Mouse (Mus musculus): ENCODE data around the gene Cdx2. TPM values are rescaled to one million over a fixed set of nuclear protein-coding genes. Genes with fewer than 3 reads are reported as not detected.
A peak's percentile ranks its signal among the peaks of the same experiment; 100 is the strongest.

The Cdx2 gene
- polyA plus RNA-seq, 1 experiment from 2014 or later = not detected

- no peak overlapping the region for H3K4me2 ChIP-seq
- ATAC-seq (ENCODE audit: insufficient read depth) = no peak
- H3K9me3 ChIP-seq (ENCODE audit: low read depth, low read length) = no peaks in the 10 kb centered on the region
- H3K9ac ChIP-seq = no peak overlapping the region
- H3K36me3 ChIP-seq (ENCODE audit: insufficient read depth) = no peaks in the 10 kb centered on the region
- no peak for DNase-seq
- no peaks in the 10 kb centered on the region for H3K4me1 ChIP-seq (ENCODE audit: insufficient read depth)
- no peak overlapping the region for H3K4me3 ChIP-seq (ENCODE audit: low read depth, low read length)
- no peak for TF ChIP-seq CTCF (IDR thresholded peaks at IDR 0.05; ENCODE audit: low read depth)
- 1% methylated on average over 48 of the region's 48 CpGs for WGBS
- H3K27me3 ChIP-seq (ENCODE audit: insufficient read depth, low read length) = peaks cover 100% of the 10 kb centered on the region
- H3K27ac ChIP-seq (ENCODE audit: low read depth) = no peak overlapping the region
Observed at GRCm38 (mm10) chr5:147274174-147275141, 32.6 kb downstream of the Cdx2 start.

- TF ChIP-seq CTCF (IDR thresholded peaks at IDR 0.05; ENCODE audit: low read depth) = no peak
- Histone ChIP-seq H3K36me3 (ENCODE audit: insufficient read depth) (no peaks in the 10 kb centered on the region), H3K9me3 (ENCODE audit: low read depth, low read length) (no peaks in the 10 kb centered on the region), H3K4me3 (ENCODE audit: low read depth, low read length) (no peak overlapping the region), H3K4me1 (ENCODE audit: insufficient read depth) (no peaks in the 10 kb centered on the region), H3K27me3 (ENCODE audit: insufficient read depth, low read length) (peaks cover 99% of the 10 kb centered on the region), H3K27ac (ENCODE audit: low read depth) (no peak overlapping the region), H3K9ac (no peak overlapping the region), H3K4me2 (no peak overlapping the region)
- WGBS = under 1% methylated on average over 10 of the region's 10 CpGs
- ATAC-seq (ENCODE audit: insufficient read depth) = no peak
- DNase-seq = no peak
Observed at GRCm38 (mm10) chr5:147272808-147273345, 34.2 kb downstream of the Cdx2 start.

- Histone ChIP-seq H3K4me1 (ENCODE audit: insufficient read depth) (no peaks in the 10 kb centered on the region), H3K4me3 (ENCODE audit: low read depth, low read length) (no peak overlapping the region), H3K27me3 (ENCODE audit: insufficient read depth, low read length) (peaks cover 99% of the 10 kb centered on the region), H3K9me3 (ENCODE audit: low read depth, low read length) (no peaks in the 10 kb centered on the region), H3K36me3 (ENCODE audit: insufficient read depth) (no peaks in the 10 kb centered on the region), H3K9ac (no peak overlapping the region), H3K27ac (ENCODE audit: low read depth) (no peak overlapping the region), H3K4me2 (no peak overlapping the region)
- DNase-seq (no peak), ATAC-seq (ENCODE audit: insufficient read depth) (no peak)
- WGBS = 7% methylated on average over 12 of the region's 12 CpGs
- TF ChIP-seq CTCF (IDR thresholded peaks at IDR 0.05; ENCODE audit: low read depth) = no peak
Observed at GRCm38 (mm10) chr5:147272046-147272807, 34.8 kb downstream of the Cdx2 start.

GRCm38 (mm10) chr5:147270673-147271655 lies 36.1 kb downstream of the Cdx2 start:
- H3K9ac ChIP-seq = no peak overlapping the region
- no peak for ATAC-seq (ENCODE audit: insufficient read depth)
- H3K27ac ChIP-seq (ENCODE audit: low read depth) = no peak overlapping the region
- no peaks in the 10 kb centered on the region for H3K4me1 ChIP-seq (ENCODE audit: insufficient read depth)
- H3K4me2 ChIP-seq = no peak overlapping the region
- WGBS = 4% methylated on average over 29 of the region's 29 CpGs
- H3K36me3 ChIP-seq (ENCODE audit: insufficient read depth) = no peaks in the 10 kb centered on the region
- H3K27me3 ChIP-seq (ENCODE audit: insufficient read depth, low read length) = peaks cover 99% of the 10 kb centered on the region
- TF ChIP-seq CTCF (IDR thresholded peaks at IDR 0.05; ENCODE audit: low read depth) = no peak
- no peaks in the 10 kb centered on the region for H3K9me3 ChIP-seq (ENCODE audit: low read depth, low read length)
- no peak overlapping the region for H3K4me3 ChIP-seq (ENCODE audit: low read depth, low read length)
- no peak for DNase-seq

- H3K4me3 ChIP-seq (ENCODE audit: low read depth, low read length) = 0 out of 2 replicates have a peak within 1 kb of the TSS, but pooled peaks have one; percentile 6
- no peak within 1 kb of the TSS for H3K9ac ChIP-seq
- H3K4me2 ChIP-seq = peak within 1 kb of the TSS; percentile 20; the same call in 1 of the 2 replicates
- H3K36me3 ChIP-seq (ENCODE audit: insufficient read depth) = no peaks in the 10 kb centered on the region
- under 1% methylated on average over 44 of the region's 44 CpGs for WGBS
- peak; percentile 31 for DNase-seq
- peak; percentile 81; the same call in 1 of the 2 replicates for ATAC-seq (ENCODE audit: insufficient read depth)
- no peaks in the 10 kb centered on the region for H3K9me3 ChIP-seq (ENCODE audit: low read depth, low read length)
- no peak within 1 kb of the TSS for H3K27ac ChIP-seq (ENCODE audit: low read depth)
- no peak for TF ChIP-seq CTCF (IDR thresholded peaks at IDR 0.05; ENCODE audit: low read depth)
- peaks cover 95% of the 10 kb centered on the region for H3K27me3 ChIP-seq (ENCODE audit: insufficient read depth, low read length)
- no peaks in the 10 kb centered on the region for H3K4me1 ChIP-seq (ENCODE audit: insufficient read depth)
Observed at GRCm38 (mm10) chr5:147269926-147270672, 37.0 kb downstream of the Cdx2 start, which contains the start of gene Pdx1. Gene Pdx1 (plus strand): TSS chr5:147269959.

Measured in lung, embryonic 14.5 days (tissue).